Mouse (Mus musculus) forebrain, embryonic 10.5 days (tissue): ENCODE data around the gene Ggt5. TPM values are rescaled to one million over a fixed set of nuclear protein-coding genes. Genes with fewer than 3 reads are reported as not detected.
"Not testable (repeated sequence)": the region's sequence is repeated elsewhere in the genome, so short reads cannot be mapped to it uniquely, and the experiment has no call there.

Source experiments
- DNase-seq: peaks from one replicate; pipeline ENCODE4 v3.0.0-alpha.2; 2017; ENCODE audit warnings: low spot score; ENCODE audit errors: extremely low spot score
- H3K27ac ChIP-seq: fragments of 300-500 bp; sonication (generic); 2 replicates; pipeline ENCODE4 v1.5.1; 2016; ENCODE audit warnings: mild to moderate bottlenecking
- H3K27me3 ChIP-seq: fragments of 300-500 bp; sonication (generic); 2 replicates; pipeline ENCODE4 v1.6.1; 2016; ENCODE audit warnings: mild to moderate bottlenecking; ENCODE audit not compliant: poor library complexity, severe bottlenecking
- H3K36me3 ChIP-seq: fragments of 300-500 bp; sonication (generic); replicated peaks from 2 replicates; pipeline ENCODE4 v1.6.1; 2016; ENCODE audit warnings: mild to moderate bottlenecking, moderate library complexity
- H3K4me1 ChIP-seq: fragments of 300-500 bp; sonication (generic); 2 replicates; pipeline ENCODE4 v1.6.1; 2016
- H3K4me3 ChIP-seq: fragments of 300-500 bp; sonication (generic); 2 replicates; pipeline ENCODE4 v1.5.1; 2016; ENCODE audit warnings: mild to moderate bottlenecking, moderate library complexity
- H3K9me3 ChIP-seq: fragments of 300-500 bp; sonication (generic); 2 replicates; pipeline ENCODE4 v1.6.1; 2016; ENCODE audit warnings: mild to moderate bottlenecking, moderate library complexity
- WGBS: fragments of 180-500 bp; shearing (Covaris S2); methylation state at CpG from one replicate; pipeline ENCODE4 v1.1.7; 2016; 5-methylcytosine and 5-hydroxymethylcytosine counted together
- polyA plus RNA-seq: library from polyadenylated mRNA; unstranded; fragments of >200 nt; fragmentation: Nextera tagmentation; extraction: Ambion mirVana; gene quantifications from 2 replicates; pipeline ENCODE4 v1.2.1, GENCODE M21; 2016

Gene Ggt5
- polyA plus RNA-seq, 1 experiment from 2014 or later, result 0.97 TPM

DNA sequence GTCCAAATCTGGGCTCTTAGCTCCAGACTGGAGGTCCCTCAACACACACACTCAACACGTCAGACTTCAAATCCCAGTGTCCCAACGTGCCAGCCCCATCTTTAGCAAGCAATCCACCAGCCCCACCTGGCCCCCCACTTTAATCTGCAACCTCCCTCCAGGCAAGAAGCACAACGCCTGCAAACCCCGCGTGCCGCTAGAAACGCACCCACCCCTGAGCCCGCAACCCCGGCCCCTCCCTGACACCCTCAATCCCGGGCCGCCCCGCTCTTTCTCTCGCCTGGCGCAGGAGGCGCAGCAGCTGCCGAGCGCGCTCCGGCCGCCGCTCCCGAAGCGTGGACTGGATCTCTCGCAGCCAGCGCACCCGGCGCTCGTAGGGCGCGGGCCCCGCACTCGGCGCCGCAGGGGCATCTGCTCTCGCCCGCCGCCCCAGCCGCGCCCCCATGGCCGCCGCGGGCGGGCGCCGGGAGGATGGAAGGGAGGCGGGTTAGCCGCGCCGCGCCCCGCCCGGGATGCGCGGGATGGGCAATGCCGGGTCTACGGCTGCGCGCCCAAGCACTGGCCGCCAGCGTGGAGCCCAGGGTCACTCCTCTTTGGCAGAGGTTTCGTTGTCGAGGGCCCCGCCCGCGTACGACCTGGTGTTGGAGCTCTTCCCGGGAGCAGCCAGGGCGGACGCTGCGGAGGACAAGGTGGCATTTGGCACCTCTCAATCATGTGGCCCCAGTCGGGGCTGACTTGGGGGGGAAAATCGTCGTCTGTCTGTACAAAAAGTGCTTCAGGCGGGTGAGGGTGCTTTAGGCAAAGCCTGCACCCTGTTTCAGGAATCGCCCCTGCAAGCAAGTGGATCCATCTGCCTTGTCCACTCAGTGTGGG lies 29.2 kb upstream of the Ggt5 start, which contains the start of gene Lrrc75b:
Gene Lrrc75b (minus strand): TSS at position 655 of the 873 bp plus-strand sequence.
- no peaks in the 10 kb centered on the region for H3K36me3 ChIP-seq
- H3K27me3 ChIP-seq, result peaks cover 84% of the 10 kb centered on the region
- peak; percentile 46 for DNase-seq
- peak within 1 kb of the TSS; percentile 74 for H3K4me3 ChIP-seq
- no peaks in the 10 kb centered on the region for H3K9me3 ChIP-seq
- peak within 1 kb of the TSS; percentile 85 for H3K27ac ChIP-seq
- under 1% methylated on average over 75 of the region's 75 CpGs for WGBS
- H3K4me1 ChIP-seq, result peaks cover 43% of the 10 kb centered on the region

DNA sequence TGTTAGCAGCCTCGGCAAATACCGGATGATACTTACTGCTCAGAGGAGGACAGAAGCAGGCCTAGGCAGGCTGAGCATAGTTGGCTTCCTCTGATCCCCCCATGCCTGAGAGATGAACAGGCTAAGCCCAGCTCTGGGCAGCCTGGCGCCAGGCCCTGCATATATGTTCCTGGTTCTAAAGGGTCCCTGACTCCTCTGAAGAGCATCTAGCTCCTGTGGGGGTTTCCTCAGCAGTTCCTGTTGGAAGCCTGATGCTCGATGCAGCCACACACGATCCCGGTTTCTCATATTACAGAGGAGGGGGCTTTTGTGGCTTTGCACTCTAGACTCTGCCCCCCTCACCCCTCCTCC lies 28.6 kb upstream of the Ggt5 start:
- H3K4me3 ChIP-seq, result peak overlapping the region; percentile 74
- H3K27ac ChIP-seq, result peak overlapping the region; percentile 85; the same call in 1 of the 2 replicates
- no peaks in the 10 kb centered on the region for H3K9me3 ChIP-seq
- H3K4me1 ChIP-seq, result peaks cover 45% of the 10 kb centered on the region
- H3K27me3 ChIP-seq, result peaks cover 84% of the 10 kb centered on the region
- DNase-seq, result no peak
- no peaks in the 10 kb centered on the region for H3K36me3 ChIP-seq
- WGBS, result 9% methylated on average over 6 of the region's 6 CpGs

DNA sequence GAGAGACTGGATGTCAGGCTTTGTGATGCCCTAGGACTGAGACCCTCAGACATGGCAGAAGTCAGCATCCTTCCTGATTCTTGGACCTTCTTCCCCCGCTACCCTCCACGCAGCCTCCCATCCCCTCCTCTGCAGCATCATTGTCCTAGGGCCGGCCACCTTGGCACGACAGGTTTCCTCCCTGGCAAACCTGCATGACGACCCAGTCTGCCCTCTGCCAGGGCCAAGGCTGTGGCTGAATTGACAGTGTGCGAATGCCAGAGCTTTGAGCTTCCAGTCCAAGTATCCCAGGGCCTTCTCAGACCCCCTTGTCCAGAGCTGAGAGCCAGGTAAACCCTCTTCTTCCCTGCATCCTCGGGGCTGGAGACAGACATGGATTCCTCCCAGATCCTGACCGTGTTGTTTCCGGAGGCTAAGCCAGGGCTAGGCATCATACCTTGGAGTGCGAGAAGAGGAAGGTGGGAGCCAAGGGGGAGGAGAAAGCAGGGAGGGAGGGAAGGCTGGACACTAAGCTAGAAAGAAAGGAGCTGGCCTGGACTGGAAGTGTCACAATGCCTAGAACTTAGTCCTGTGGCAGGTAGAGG lies 28.0 kb upstream of the Ggt5 start, which contains the start of gene Ggt1:
Gene Ggt1 (plus strand): TSS at position 534 of the 584 bp plus-strand sequence.
- H3K4me3 ChIP-seq, result peak within 1 kb of the TSS; percentile 74
- peaks cover 88% of the 10 kb centered on the region for H3K27me3 ChIP-seq
- no peaks in the 10 kb centered on the region for H3K36me3 ChIP-seq
- H3K4me1 ChIP-seq, result peaks cover 45% of the 10 kb centered on the region
- H3K9me3 ChIP-seq, result no peaks in the 10 kb centered on the region
- no peak for DNase-seq
- 43% methylated on average over 10 of the region's 10 CpGs for WGBS
- H3K27ac ChIP-seq, result 0 out of 2 replicates have a peak within 1 kb of the TSS, but pooled peaks have one; percentile 85

DNA sequence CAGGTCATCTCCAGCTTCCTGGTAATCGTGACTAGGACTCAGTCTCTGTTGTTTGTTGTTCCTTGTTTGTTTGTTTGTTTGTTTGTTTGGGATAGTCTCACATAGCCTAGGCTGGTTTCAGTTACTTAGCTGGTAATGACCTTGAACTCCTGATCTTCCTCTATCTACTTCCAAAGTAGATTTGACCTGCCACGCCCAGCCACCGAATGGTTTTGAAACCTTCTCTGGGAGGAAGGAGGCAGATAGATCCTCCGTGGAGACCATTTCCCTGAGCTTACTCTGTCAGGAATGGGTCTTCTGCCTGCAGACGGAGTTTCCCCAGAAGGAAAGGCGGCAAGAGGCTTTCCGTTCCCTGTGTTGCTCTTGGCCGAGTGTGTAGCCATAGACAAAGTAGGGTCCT lies 26.5 kb upstream of the Ggt5 start:
- Histone ChIP-seq H3K4me3 (no peak overlapping the region), H3K4me1 (peaks cover 35% of the 10 kb centered on the region), H3K36me3 (no peaks in the 10 kb centered on the region), H3K27ac (no peak overlapping the region), H3K9me3 (no peaks in the 10 kb centered on the region), H3K27me3 (peaks cover 75% of the 10 kb centered on the region)
- DNase-seq, result no peak
- 88% methylated on average over 8 of the region's 8 CpGs for WGBS

DNA sequence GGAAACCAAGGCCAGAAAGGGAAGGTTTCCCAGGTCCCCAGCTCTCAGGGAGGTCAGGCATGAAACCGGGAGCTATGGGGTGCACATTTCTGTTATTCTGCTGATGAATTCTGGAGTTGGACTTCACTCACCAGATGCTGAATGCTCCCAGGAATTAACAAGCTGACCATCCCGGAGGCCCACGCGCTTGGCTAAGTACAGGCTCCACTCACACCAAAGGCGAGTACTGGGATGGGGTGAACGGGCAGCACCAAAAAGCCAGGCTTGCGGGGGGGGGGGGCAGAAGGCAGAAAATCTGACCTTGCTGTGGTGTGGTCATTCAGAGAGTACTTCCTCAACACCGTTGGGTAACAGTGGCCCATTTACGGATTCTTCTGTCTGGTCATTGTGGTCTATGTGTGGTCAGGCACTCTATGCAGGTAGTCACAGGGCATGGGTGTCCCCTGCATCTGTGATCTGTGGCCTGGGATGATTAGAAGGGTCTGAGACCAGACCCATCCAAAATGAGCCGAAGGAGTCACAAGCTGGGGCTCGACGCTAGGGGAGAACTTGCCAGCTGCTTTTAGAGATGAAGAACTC lies 24.4 kb upstream of the Ggt5 start:
- H3K27me3 ChIP-seq, result peaks cover 75% of the 10 kb centered on the region
- H3K4me3 ChIP-seq, result no peak overlapping the region
- no peaks in the 10 kb centered on the region for H3K36me3 ChIP-seq
- WGBS, result 85% methylated on average over 12 of the region's 12 CpGs
- peaks cover 32% of the 10 kb centered on the region for H3K4me1 ChIP-seq
- H3K9me3 ChIP-seq, result no peaks in the 10 kb centered on the region
- no peak for DNase-seq
- H3K27ac ChIP-seq, result no peak overlapping the region

DNA sequence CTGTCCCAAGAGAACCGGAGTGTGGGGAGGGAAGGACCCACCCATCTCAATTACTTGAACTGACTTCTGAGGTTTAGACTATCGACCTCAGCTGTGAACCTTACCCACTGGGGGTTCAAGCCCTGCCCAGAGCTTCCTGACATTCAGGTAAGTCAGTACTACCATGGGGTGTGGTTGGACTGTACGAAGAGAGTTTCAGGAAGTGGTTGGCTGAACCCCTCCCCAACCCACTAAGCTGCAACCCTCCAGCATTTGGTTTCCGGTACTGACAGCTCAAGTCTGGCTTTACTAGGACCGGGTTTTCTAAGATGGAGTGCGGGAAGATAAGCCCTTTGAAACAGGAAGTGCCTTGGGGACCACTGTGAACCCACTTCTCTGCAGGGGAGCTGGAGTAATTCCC lies 23.7 kb upstream of the Ggt5 start:
- no peak for DNase-seq
- H3K4me3 ChIP-seq, result no peak overlapping the region
- no peak overlapping the region for H3K27ac ChIP-seq
- 74% methylated on average over 6 of the region's 6 CpGs for WGBS
- peaks cover 73% of the 10 kb centered on the region for H3K27me3 ChIP-seq
- no peaks in the 10 kb centered on the region for H3K9me3 ChIP-seq
- no peaks in the 10 kb centered on the region for H3K36me3 ChIP-seq
- peaks cover 25% of the 10 kb centered on the region for H3K4me1 ChIP-seq

DNA sequence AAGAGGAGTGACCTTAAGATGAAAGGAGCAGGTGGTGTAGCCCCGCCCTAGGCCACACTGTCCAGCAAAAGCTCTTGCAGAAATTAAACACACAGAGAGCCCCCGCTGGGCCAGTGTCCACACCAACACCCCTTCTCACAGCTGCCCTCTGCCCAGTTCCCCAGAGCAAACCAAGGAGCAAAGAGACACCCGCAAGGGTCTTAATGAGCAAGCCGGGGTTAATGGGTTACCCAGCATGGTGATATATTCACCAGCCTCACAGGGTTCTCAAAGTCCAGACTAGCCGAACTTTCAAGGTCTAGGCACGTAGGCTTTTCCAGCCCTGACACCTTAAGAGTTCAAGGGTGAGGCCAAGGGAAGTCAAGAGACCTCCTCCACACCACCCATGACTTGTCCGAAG lies 23.2 kb upstream of the Ggt5 start:
- H3K36me3 ChIP-seq, result no peaks in the 10 kb centered on the region
- DNase-seq, result no peak
- no peaks in the 10 kb centered on the region for H3K9me3 ChIP-seq
- no peak overlapping the region for H3K4me3 ChIP-seq
- H3K4me1 ChIP-seq, result peaks cover 25% of the 10 kb centered on the region
- 79% methylated on average over 7 of the region's 7 CpGs for WGBS
- H3K27ac ChIP-seq, result no peak overlapping the region
- peaks cover 68% of the 10 kb centered on the region for H3K27me3 ChIP-seq

DNA sequence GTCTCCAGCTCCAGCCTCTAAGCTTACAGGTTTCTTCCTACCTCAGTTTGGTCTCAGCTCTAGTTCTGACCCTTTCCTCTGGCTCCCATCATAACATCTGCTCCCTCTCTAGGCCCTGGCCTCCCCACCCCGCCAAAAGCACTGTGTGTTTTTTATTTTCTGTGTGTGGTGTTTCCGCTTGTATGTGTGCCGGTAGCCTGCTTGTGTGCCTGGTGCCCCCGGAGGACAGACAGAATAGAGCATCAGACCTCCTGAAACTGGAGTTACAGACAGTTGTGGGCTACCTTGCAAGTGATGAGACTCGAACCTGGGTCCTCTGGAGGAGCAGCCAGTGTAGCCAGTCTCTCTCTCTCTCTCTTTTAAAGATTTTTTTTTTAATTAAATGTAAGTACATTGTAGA lies 22.8 kb upstream of the Ggt5 start:
- no peaks in the 10 kb centered on the region for H3K36me3 ChIP-seq
- H3K27ac ChIP-seq, result no peak overlapping the region
- peaks cover 29% of the 10 kb centered on the region for H3K4me1 ChIP-seq
- no peak overlapping the region for H3K4me3 ChIP-seq
- 84% methylated on average over 5 of the region's 5 CpGs for WGBS
- no peaks in the 10 kb centered on the region for H3K9me3 ChIP-seq
- peaks cover 64% of the 10 kb centered on the region for H3K27me3 ChIP-seq
- DNase-seq, result no peak

DNA sequence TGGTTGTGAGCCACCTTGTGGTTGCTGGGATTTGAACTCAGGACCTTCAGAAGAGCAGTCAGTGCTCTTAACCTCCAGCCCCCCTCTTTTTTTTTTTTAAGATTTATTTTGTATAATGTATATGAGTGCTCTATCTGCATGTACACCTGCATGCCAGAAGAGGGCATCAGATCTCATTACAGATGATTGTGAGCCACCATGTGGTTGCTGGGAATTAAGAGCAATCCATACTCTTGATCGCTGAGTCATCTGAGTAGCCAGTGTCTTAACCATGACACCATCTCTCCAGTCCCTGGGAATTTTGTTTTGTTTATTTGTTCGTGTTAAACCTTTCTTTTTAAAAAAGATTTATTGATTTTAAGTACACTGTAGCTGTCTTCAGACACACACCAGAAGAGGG lies 22.4 kb upstream of the Ggt5 start:
- Histone ChIP-seq H3K27me3 (peaks cover 60% of the 10 kb centered on the region), H3K4me1 (peaks cover 34% of the 10 kb centered on the region)
- DNase-seq, H3K9me3 ChIP-seq, H3K36me3 ChIP-seq, H3K4me3 ChIP-seq, H3K27ac ChIP-seq: not testable (repeated sequence)
- 81% methylated on average over 2 of the region's 2 CpGs for WGBS

DNA sequence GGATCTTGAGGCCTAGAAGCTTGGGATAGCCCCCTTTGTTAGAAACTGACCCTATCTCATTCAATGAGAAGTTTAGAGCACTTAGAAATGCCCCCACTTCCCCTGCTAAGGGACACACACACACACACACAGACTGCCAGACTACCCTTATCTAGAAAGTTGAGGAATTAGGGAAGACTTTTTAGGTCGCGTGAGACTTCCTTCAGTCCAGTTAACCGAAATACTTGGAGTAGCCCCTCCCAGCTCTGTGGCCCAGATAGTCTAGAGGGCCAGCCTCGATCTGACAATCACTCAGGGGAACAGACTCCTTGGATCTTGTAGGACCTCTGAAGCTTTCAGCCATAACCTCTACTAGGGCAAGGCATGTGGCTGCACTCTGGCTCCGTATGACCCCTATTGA lies 21.1 kb upstream of the Ggt5 start:
- H3K4me1 ChIP-seq, result peaks cover 47% of the 10 kb centered on the region
- WGBS, result 44% methylated on average over 5 of the region's 5 CpGs
- H3K36me3 ChIP-seq, result no peaks in the 10 kb centered on the region
- no peak overlapping the region for H3K4me3 ChIP-seq
- H3K27me3 ChIP-seq, result peaks cover 47% of the 10 kb centered on the region
- no peaks in the 10 kb centered on the region for H3K9me3 ChIP-seq
- no peak overlapping the region for H3K27ac ChIP-seq
- DNase-seq, result no peak

DNA sequence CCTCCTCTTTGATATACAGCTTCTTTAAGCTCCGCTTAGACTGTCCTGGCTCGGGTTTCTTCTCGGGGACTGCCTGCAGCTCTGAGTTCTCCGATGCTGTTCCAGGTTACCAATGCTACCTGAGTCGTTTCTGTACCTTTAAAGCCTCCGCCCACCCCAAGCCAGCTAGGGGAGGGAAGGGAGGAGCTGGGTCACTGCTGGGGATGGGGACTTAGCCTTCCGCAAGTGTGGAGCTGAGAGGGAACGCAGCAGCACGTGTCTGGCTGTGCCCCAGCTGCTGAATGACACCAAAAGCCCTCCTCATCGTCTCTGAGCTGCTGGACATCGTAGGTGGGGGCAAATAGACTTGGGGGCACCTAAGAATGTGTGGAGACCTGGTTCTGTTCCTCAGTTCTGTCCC lies 20.7 kb upstream of the Ggt5 start:
- no peak for DNase-seq
- Histone ChIP-seq H3K4me1 (peaks cover 51% of the 10 kb centered on the region), H3K36me3 (no peaks in the 10 kb centered on the region), H3K27me3 (peaks cover 47% of the 10 kb centered on the region), H3K27ac (no peak overlapping the region), H3K4me3 (peak overlapping the region; percentile 12; the same call in 1 of the 2 replicates), H3K9me3 (no peaks in the 10 kb centered on the region)
- 7% methylated on average over 11 of the region's 11 CpGs for WGBS

DNA sequence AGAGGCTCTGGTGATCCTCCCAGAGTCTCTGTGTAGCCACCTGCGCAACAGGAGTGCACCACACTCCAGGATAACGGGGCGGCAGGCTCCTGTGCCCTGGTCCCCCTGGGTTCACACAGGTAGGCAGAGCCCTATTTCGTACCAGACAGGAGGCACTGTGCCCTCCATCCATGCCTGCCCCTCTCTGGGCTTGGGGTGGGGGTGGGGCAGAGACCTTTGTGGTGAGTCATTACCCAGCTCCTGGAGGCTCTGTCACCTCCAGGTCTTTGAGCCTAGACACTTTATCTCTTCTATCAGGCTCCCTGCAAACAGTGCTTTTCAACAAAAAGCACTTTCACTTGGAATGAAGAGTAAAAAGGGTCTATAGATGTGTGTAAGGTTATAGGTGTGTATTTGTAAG lies 20.3 kb upstream of the Ggt5 start:
- H3K4me3 ChIP-seq, result peak overlapping the region; percentile 12; the same call in 1 of the 2 replicates
- H3K9me3 ChIP-seq, result no peaks in the 10 kb centered on the region
- peaks cover 47% of the 10 kb centered on the region for H3K27me3 ChIP-seq
- DNase-seq, result no peak
- no peak overlapping the region for H3K27ac ChIP-seq
- WGBS, result 16% methylated on average over 4 of the region's 4 CpGs
- no peaks in the 10 kb centered on the region for H3K36me3 ChIP-seq
- peaks cover 55% of the 10 kb centered on the region for H3K4me1 ChIP-seq
